Mouse (Mus musculus): ENCODE measurements around the gene Hist1h1d.
"Not testable (repeated sequence)": the region's sequence is repeated elsewhere in the genome, so short reads cannot be mapped to it uniquely, and the experiment has no call there.

Gene Hist1h1d

DNA sequence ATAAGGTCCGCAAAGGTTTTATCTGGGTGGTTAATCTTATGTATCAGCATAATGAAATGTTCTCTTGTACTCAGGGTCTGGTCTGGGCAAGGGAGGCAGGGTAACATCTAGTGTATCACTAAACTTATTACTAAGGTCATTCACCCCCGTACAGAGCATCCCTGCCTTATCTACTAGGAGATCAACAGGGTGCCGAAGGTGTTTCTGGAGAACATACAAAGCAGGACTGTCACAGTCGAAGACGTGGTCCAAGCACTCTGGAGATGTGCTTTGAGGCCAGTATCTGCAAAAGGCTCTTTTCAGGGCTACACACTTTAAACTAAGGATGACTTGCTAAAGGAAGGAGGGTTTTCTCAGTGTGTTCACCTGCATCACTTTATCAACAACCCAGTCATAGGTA is 6.4 kb upstream of the Hist1h1d start:
- DNase-seq (ENCODE audit: low read depth, low spot score) = no peak

DNA sequence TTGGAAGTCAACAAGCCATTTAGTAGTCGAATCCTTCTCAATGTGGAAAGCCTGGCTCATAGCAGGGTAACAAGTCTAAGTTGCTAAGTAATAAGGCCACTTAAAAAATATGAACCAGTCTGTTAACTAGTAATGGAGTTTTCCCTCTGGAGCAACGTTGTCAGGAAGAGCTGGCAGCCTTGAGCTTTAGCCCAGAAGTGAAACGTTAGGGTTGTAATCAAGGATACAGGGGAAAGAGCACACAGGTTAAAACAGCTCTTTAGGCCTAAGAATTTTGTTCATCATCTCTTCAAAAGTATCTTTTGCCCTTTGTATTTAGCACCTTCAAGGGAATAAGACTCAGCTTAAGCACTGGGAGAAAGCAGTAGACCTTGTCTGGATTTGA is 2.3 kb upstream of the Hist1h1d start:
- no peak for DNase-seq (ENCODE audit: low read depth, low spot score)

DNA sequence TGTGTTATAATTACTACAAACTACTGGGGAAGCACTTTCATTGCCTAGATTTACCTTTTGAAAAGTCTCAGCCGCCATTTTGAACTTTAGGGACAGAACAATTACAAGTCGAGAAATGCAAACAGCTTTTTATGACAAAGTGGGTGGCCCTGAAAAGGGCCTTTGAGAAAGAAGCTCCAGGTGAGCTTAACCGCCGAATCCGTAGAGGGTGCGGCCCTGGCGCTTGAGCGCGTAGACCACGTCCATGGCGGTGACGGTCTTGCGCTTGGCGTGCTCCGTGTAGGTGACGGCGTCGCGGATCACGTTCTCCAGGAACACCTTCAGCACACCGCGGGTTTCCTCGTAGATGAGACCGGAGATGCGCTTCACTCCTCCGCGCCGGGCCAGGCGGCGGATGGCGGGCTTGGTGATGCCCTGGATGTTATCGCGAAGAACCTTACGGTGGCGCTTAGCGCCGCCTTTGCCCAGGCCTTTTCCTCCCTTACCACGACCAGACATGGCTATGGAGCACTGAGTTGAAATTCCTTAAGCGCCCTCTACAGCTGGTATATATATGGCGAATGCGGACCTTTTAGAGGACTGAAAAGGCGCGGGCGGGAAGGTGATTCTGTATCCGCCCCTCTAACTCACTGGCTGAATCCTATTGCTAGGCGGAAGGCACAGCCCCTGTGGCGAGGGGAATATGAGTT is 1.8 kb upstream of the Hist1h1d start, which contains the start of gene Hist1h4f:
Hist1h4f (minus strand) TSS at position 503 of the 689 bp plus-strand sequence.
- DNase-seq (ENCODE audit: low read depth, low spot score) = peak; percentile 89

DNA sequence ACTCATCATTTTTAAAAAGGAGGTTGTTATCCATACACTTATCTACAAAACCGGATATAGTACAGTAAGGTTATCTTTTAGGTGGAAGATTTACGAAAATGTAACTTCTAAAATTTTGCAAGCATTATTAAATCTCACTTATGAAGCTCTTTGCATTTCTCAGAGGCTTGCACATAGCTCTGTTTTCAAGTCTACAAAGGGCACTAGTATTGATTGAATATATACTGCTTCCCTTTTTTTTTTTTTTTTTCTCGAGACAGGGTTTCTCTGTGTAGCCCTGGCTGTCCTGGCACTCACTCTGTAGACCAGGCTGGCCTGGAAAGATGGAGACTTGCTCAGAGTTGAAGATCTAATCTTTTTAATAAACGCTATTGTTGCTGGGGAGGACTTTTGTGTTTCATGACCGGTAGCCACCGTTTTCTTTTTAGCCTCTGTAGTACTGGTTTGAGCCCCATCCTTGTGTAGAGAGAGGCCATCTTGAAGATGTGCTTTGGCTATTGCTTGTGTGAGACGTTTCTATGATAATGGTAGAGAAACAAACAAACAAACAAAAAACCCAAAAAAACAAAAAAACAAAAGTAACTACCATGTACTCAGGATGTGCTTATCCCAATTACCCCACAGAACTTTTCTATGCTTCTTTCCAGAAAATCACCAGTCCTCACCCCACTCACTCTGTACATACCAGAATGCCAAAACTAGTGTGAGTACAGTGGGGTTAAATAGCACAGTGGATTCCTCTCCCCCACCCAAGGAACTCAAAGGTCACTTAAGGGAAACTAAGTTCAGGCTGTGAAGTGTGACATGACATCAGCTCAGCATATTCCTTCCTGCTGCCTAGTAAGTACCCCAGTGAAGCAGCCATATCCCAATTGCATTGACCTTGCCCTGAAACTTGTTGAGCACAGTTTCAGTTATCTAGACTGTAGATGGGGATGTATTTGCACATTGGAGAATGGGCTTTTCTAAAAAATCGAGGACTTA is 839 bp upstream of the Hist1h1d start:
- no peak for DNase-seq (ENCODE audit: low read depth, low spot score)

GRCm38 (mm10) chr13:23554393-23554792 is 1.3 kb downstream of the Hist1h1d start:
- no peak for DNase-seq (ENCODE audit: low read depth, low spot score)

DNA sequence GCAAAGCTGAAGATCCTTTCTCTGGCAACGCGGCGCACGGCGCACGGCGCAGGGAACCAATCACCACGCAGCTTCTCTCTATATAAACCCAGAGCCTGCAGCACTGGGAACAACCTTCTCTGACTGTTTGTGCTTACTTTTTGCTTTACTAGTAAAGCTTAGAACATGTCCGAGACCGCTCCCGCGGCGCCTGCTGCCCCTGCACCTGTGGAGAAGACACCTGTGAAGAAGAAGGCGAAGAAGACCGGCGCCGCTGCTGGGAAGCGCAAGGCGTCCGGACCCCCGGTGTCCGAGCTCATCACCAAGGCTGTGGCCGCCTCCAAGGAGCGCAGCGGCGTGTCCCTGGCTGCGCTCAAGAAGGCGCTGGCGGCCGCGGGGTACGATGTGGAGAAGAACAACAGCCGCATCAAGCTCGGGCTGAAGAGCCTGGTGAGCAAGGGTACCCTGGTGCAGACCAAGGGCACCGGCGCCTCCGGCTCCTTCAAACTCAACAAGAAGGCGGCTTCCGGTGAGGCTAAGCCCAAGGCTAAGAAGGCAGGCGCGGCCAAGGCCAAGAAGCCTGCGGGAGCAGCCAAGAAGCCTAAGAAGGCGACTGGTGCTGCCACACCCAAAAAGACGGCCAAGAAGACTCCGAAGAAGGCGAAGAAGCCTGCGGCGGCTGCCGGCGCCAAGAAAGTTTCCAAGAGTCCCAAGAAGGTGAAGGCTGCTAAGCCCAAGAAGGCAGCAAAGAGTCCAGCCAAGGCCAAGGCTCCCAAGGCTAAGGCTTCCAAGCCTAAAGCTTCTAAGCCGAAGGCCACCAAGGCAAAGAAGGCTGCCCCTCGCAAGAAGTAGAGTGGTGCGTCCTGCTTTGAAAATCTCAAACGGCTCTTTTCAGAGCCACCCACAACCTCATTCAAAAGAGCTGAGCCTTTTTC is 2.1 kb downstream of the Hist1h1d start:
- DNase-seq (ENCODE audit: low read depth, low spot score) = peak; percentile 81

DNA sequence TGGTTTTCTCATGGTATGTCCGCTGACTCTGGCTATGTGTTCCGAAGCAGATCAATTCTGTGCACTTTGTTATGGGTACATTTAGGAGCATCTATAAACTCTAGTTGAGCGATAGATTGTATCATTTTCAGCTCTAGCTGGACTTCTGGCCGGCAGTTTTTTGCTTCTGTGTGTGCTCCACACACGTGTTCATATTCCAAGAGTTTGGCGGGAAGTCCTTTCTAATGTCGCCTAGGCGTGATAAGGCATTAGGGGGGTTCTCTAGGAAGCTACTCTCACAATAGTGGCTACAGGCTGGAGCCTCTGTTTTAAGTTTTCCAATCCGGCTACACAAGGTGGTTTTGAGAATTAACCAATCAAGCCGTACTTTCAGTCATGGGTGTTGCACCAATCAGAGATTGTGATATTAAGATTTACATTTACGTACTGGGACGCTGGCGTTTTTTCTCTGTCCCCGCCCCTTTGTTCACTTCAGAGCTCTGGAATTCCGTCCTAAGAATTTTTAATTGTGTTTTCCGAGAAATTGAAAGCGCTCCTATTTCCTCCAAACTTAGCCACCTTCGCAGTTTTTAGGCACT is 2.9 kb downstream of the Hist1h1d start:
- peak; percentile 88 for DNase-seq (ENCODE audit: low read depth, low spot score)

DNA sequence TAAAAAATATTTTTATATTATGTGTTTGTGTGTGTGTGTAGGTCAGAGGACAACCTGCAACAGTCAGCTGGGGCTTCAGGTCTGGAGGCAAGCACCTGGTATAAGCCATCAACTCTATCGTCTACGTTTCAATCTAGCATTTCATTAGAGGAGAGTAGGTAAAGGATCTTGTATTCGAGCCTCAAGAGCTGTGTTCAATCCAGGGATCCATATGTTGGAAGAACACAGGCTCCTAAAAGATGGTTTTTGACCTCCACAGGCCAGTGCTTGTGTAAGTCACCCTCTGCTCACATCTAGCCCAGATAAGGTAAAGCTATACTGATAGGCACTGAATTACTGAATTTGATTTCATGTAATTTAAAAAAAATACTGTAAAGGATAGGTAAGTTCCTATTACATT is 3.8 kb downstream of the Hist1h1d start:
- no peak for DNase-seq (ENCODE audit: low read depth, low spot score)

- not testable (repeated sequence) for DNase-seq (ENCODE audit: low read depth, low spot score)
These were observed 7.6 kb downstream of the Hist1h1d start for GRCm38 (mm10) chr13:23560699-23561098.

- not testable (repeated sequence) for DNase-seq (ENCODE audit: low read depth, low spot score)
These were observed 8.4 kb downstream of the Hist1h1d start for GRCm38 (mm10) chr13:23561531-23561882.

GRCm38 (mm10) chr13:23561883-23562659 is 9.0 kb downstream of the Hist1h1d start, which contains the start of gene Hist1h3e:
Gene Hist1h3e (minus strand): TSS chr13:23562369.
- peak; percentile 97 for DNase-seq (ENCODE audit: low read depth, low spot score)

DNA sequence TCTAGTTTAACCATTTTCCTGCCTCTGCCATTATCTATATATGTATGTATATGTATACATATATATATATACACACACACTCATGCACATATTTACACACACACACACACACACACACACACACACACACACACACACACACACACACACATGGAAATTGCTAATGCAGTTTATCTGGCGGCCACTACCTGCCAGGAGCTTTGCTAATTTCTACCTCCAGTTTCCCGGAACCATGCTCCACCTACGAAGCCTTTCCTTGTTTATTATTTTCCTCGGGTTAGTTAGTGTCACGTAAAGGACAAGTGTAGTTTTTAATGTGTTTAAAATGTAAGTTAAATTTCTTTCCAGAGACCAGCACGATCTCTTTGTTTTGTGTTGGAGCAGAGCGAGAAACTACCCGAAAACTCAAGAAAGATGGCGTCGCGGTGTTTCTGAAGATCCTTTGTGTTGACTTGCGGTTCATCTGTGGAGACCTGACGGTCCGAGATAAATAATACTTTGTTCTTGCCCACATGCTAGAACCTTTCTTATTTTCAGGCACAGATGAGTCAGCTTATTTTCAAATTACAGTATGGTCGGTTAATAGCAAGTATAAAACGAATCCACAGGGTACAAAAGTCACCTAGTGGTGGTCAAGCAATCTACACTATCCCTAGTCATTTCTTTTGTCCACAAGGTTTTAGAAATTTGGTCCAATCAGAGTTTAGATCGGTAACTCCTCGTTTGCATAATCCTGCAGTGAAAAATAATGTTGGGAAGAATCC is 9.8 kb downstream of the Hist1h1d start:
- peak; percentile 67 for DNase-seq (ENCODE audit: low read depth, low spot score)

GRCm38 (mm10) chr13:23564482-23564881 is 11.4 kb downstream of the Hist1h1d start:
- no peak for DNase-seq (ENCODE audit: low read depth, low spot score)

- peak; percentile 31 for DNase-seq (ENCODE audit: low read depth, low spot score)
These were observed 17.4 kb downstream of the Hist1h1d start for GRCm38 (mm10) chr13:23570261-23571021.

DNA sequence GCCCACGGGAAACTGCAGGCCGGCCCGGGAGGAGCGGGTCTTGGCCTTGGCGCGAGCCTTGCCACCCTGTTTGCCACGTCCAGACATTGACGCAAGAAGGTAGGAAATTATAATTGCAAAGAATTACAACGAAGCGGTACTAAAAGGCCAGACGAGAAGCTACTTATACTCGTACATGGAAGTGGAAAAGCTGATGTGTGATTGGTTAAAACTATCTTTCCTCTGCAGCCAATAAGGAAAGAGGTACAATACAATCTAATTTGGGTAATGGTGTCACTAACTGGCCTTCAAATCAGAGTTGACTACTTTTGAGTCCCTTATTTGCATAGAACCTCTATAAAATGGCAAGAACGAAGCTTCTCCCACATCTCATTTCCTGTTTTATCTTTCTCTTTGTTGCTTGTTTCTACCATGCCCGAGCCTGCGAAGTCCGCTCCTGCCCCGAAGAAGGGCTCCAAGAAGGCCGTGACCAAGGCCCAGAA is 18.0 kb downstream of the Hist1h1d start, which contains the start of the genes Hist1h2ae and Hist1h2bg:
Hist1h2ae (minus strand) TSS at position 199 of the 482 bp plus-strand sequence.
Hist1h2bg (plus strand) TSS at position 375 of the 482 bp plus-strand sequence.
- peak; percentile 93 for DNase-seq (ENCODE audit: low read depth, low spot score)

- DNase-seq (ENCODE audit: low read depth, low spot score) = peak; percentile 40
These were observed 18.6 kb downstream of the Hist1h1d start for GRCm38 (mm10) chr13:23571504-23572217.

DNA sequence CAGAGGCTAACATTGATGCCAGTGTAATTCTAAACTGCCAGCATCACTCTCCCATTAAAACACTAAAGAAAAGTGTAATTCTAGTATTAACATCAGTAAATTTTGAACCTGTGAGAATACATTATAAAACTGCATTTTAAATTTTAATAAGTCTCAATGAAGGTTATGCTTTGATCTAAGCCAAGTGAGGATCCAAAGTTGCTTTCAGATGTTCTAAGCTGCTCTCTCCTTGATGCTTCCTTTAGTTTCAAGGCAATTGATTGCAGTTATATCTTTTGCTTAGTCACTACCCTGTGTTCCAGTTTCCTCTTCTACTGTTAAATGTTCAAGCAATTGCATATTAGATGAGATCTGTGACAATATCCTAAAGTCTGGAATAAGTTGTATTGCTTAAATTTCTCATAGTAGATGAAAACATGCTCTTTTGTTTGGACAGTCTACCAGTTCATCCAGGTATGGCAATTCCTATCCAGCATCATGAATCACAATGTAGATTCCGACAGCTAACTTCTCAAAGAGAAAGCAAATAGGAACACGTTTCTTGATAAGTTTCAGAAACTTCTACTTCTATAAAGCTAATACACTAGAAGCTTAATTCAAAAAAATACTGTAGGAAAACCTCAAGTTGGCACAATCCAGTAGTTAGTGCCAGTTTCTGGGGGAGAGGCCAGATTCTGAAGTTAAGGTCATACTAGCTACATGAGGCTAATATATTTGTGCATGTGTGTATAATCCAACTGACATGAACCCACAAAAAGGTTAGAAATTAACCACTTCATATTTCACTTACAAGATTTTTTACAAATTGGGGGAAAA is 19.4 kb downstream of the Hist1h1d start:
- no peak for DNase-seq (ENCODE audit: low read depth, low spot score)
